Mouse (Mus musculus): ENCODE results near the gene Akr1cl.

DNA sequence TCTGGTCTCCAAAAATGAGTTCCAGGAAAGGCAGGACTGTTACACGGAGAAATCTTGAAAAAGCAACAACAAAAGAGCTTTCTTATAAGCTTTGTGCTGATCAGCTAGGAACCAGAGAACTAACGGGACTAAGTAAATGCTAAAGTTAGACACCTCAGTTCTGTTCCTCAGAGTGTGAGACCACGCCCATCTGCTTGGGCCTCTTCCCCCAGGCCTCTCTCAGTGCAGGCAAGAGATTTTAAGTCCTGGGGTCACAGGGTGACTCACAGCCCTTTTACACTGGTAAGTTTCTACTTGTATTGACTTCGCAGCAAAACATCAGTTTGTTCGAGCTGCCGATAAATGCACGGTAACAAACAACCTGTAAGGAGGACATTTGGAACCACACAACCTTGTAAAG is 19.1 kb upstream of the Akr1cl start:
- TF ChIP-seq CTCF (IDR thresholded peaks at IDR 0.05; ENCODE audit: control insufficient read depth, insufficient read depth, low read length) (no peak), POLR2A (IDR thresholded peaks at IDR 0.05; ENCODE audit: borderline replicate concordance, control insufficient read depth, low read depth, low read length) (no peak)
